Mouse (Mus musculus): ENCODE measurements at regions not wholly inside any gene's neighbourhood (a gene's known extent, or its start where the extent isn't known, plus 50 kb on each side); places are given as distances from the start of the nearest gene placed in this dataset.
"Not testable (repeated sequence)": the region's sequence is repeated elsewhere in the genome, so short reads cannot be mapped to it uniquely, and the experiment has no call there.

DNA sequence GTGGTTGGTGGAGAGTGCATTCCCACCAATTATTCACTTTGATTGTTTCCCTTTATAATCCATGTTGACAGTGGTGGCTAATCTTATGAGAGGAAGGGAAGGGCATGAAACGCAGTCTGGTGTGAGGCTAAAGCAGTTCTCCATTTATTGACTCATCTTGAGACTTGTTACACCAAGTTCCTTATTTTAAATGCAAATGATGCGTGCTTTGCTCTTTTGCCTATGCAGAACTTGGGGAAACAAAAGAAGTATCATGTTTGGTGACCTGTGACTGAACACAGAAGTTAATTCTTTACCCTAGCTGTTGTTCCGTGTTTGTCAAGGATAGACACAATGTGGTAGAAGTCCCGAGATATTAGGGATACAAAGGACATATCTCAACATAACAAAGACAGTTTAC is 531.2 kb downstream of the Hace1 start:
- ATAC-seq (ENCODE audit: insufficient number of reproducible peaks, insufficient read depth, low FRiP score, low read depth): no peak
- WGBS: 79% methylated on average over 4 of the region's 4 CpGs

DNA sequence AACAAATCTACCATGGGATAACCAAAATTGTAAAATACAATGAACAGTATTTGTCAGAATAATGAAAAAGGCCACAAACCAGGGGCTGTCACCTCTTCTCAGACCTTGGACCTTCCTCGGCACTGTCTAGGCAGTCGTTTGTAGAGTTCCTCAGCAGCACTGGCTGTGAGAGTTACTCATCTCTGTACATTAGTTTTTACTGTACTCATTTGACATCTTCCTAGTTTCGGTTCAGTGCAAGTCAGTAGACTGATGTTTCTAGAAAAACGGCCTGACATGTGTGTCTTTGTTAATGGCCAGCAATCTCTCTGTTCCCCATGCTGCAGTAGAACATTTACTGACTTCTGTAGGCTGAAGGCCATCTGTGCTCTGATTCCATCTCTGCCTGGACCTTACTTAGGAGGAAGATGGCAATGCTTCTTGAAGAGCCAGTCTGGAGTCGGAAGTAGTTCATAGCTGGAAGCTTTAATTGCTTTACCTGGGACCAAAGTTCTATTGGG is 537.1 kb downstream of the Hace1 start:
- H3K4me1 ChIP-seq (ENCODE audit: control insufficient read depth in 2 of 2, insufficient read depth in 2 of 2, low read length in 2 of 2): no peaks in the 10 kb centered on the region
- no peak for ATAC-seq (ENCODE audit: insufficient number of reproducible peaks, insufficient read depth, low FRiP score, low read depth)
- H3K27me3 ChIP-seq (ENCODE audit: control insufficient read depth, insufficient read depth, low read length): no peaks in the 10 kb centered on the region
- no peak overlapping the region for H3K9ac ChIP-seq (ENCODE audit: low read length)
- WGBS: 86% methylated on average over 5 of the region's 5 CpGs
- no peak overlapping the region for H3K27ac ChIP-seq (replicated peaks in 1 of 2; ENCODE audit: control insufficient read depth in 1 of 2, insufficient read depth in 1 of 2, low read depth in 2 of 2, low read length in 2 of 2)
- H3K9me3 ChIP-seq (ENCODE audit: control insufficient read depth, low read length): no peaks in the 10 kb centered on the region
- H3K4me2 ChIP-seq (ENCODE audit: low read length): no peak overlapping the region
- H3K36me3 ChIP-seq (ENCODE audit: control insufficient read depth, insufficient read depth, low read length): no peaks in the 10 kb centered on the region
- no peak overlapping the region for H3K4me3 ChIP-seq (ENCODE audit: control insufficient read depth in 1 of 2, insufficient read depth in 1 of 2, low read depth in 1 of 2, low read length in 2 of 2)

More for the DNA sequence above, 531.2 kb downstream of the Hace1 start:
- Histone ChIP-seq H3K4me1 (ENCODE audit: control insufficient read depth in 2 of 2, insufficient read depth in 2 of 2, low read length in 2 of 2) (no peaks in the 10 kb centered on the region), H3K4me3 (ENCODE audit: control insufficient read depth in 1 of 2, insufficient read depth in 1 of 2, low read depth in 1 of 2, low read length in 2 of 2) (no peak overlapping the region), H3K9me3 (ENCODE audit: control insufficient read depth, low read length) (no peaks in the 10 kb centered on the region), H3K4me2 (ENCODE audit: low read length) (no peak overlapping the region), H3K36me3 (ENCODE audit: control insufficient read depth, insufficient read depth, low read length) (no peaks in the 10 kb centered on the region), H3K9ac (ENCODE audit: low read length) (no peak overlapping the region), H3K27me3 (ENCODE audit: control insufficient read depth, insufficient read depth, low read length) (no peaks in the 10 kb centered on the region), H3K27ac (replicated peaks in 1 of 2; ENCODE audit: control insufficient read depth in 1 of 2, insufficient read depth in 1 of 2, low read depth in 2 of 2, low read length in 2 of 2) (no peak overlapping the region)

DNA sequence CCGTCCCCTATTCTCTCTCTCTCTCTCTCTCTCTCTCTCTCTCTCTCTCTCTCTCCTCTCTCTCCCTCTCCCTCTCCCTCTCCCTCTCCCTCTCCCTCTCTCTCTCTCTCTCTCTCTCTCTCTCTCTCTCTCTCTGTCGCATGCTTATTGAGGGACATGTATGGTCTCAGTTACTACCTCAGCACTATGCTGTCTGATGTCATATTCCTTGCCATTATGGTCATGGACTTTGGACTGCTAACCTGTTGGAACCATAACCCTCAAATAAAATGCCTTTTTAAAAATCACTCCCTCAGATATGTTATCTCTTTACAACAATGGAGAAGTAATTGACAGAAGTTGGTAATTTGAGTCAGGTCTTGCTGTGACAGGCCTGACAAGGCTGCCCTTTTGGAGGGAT is 544.8 kb downstream of the Hace1 start:
- H3K27ac ChIP-seq (replicated peaks in 1 of 2; ENCODE audit: control insufficient read depth in 1 of 2, insufficient read depth in 1 of 2, low read depth in 2 of 2, low read length in 2 of 2); H3K27me3 ChIP-seq (ENCODE audit: control insufficient read depth, insufficient read depth, low read length); H3K9ac ChIP-seq (ENCODE audit: low read length); H3K4me3 ChIP-seq (ENCODE audit: control insufficient read depth in 1 of 2, insufficient read depth in 1 of 2, low read depth in 1 of 2, low read length in 2 of 2); H3K36me3 ChIP-seq (ENCODE audit: control insufficient read depth, insufficient read depth, low read length); H3K4me2 ChIP-seq (ENCODE audit: low read length); H3K9me3 ChIP-seq (ENCODE audit: control insufficient read depth, low read length); ATAC-seq (ENCODE audit: insufficient number of reproducible peaks, insufficient read depth, low FRiP score, low read depth); H3K4me1 ChIP-seq (ENCODE audit: control insufficient read depth in 2 of 2, insufficient read depth in 2 of 2, low read length in 2 of 2): not testable (repeated sequence)
- 64% methylated on average over 1 of the region's 2 CpGs for WGBS

DNA sequence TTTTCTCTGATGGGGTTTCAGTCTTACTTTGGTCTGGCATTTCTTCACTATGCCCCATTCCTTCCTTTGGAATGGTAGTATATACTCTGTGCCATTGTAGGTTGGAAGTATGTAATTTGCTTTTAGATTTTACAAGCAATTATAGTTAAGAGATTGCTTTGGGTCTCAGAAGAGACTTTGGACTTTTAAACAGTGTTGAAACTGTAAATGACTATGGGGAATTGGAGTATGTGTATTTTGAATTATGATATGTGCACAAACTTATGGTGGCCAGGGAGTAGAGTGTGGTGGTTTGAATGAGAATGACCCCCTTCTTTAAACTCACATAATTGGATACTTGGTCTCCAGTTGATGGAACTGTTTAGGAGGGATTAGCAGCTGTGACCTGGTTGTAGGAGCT is 546.2 kb downstream of the Hace1 start:
- no peaks in the 10 kb centered on the region for H3K36me3 ChIP-seq (ENCODE audit: control insufficient read depth, insufficient read depth, low read length)
- no peaks in the 10 kb centered on the region for H3K4me1 ChIP-seq (ENCODE audit: control insufficient read depth in 2 of 2, insufficient read depth in 2 of 2, low read length in 2 of 2)
- no peak for ATAC-seq (ENCODE audit: insufficient number of reproducible peaks, insufficient read depth, low FRiP score, low read depth)
- no peak overlapping the region for H3K9ac ChIP-seq (ENCODE audit: low read length)
- H3K4me3 ChIP-seq (ENCODE audit: control insufficient read depth in 1 of 2, insufficient read depth in 1 of 2, low read depth in 1 of 2, low read length in 2 of 2): no peak overlapping the region
- H3K9me3 ChIP-seq (ENCODE audit: control insufficient read depth, low read length): no peaks in the 10 kb centered on the region
- H3K27ac ChIP-seq (replicated peaks in 1 of 2; ENCODE audit: control insufficient read depth in 1 of 2, insufficient read depth in 1 of 2, low read depth in 2 of 2, low read length in 2 of 2): no peak overlapping the region
- H3K4me2 ChIP-seq (ENCODE audit: low read length): no peak overlapping the region
- H3K27me3 ChIP-seq (ENCODE audit: control insufficient read depth, insufficient read depth, low read length): no peaks in the 10 kb centered on the region

DNA sequence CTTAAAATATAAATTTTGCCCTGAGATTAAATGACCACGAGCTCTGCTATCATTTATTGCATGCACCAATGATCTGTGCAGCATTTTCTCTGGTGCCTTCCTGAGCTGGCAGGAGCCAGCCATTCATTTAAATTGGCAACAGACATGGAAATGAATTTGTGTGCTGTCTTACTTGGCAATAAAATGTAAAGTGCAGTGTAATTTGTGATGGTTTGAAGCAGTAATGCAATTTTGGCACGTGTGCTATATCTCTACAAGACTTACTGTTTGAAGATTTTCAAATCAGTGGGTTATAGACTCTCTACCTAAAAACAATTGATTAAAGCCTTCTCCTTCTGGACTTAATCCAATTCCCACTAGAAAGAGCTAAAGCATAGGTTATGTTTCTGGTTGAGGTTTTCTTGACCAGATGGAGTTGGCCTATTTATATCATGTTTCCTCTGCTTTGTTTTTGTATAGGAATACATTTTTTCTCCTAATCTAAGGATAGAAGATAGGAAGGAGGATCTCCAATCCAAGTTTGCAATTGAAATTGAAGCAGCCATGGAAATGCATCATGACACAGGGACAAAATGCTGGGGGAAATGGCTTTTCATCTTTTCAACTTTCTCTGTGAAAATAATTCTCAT is 557.6 kb downstream of the Hace1 start:
- H3K4me1 ChIP-seq (ENCODE audit: control insufficient read depth in 2 of 2, insufficient read depth in 2 of 2, low read length in 2 of 2): 0 out of 4 replicates have a peak, but pooled peaks cover 0 to 4% of the 10 kb centered on the region in 2 experiments
- 67% methylated on average over 2 of the region's 2 CpGs for WGBS
- H3K4me3 ChIP-seq (ENCODE audit: control insufficient read depth in 1 of 2, insufficient read depth in 1 of 2, low read depth in 1 of 2, low read length in 2 of 2): no peak overlapping the region
- no peak for ATAC-seq (ENCODE audit: insufficient number of reproducible peaks, insufficient read depth, low FRiP score, low read depth)
- no peaks in the 10 kb centered on the region for H3K9me3 ChIP-seq (ENCODE audit: control insufficient read depth, low read length)
- no peak overlapping the region for H3K4me2 ChIP-seq (ENCODE audit: low read length)
- no peak overlapping the region for H3K9ac ChIP-seq (ENCODE audit: low read length)
- no peaks in the 10 kb centered on the region for H3K27me3 ChIP-seq (ENCODE audit: control insufficient read depth, insufficient read depth, low read length)
- H3K27ac ChIP-seq (replicated peaks in 1 of 2; ENCODE audit: control insufficient read depth in 1 of 2, insufficient read depth in 1 of 2, low read depth in 2 of 2, low read length in 2 of 2): no peak overlapping the region
- no peaks in the 10 kb centered on the region for H3K36me3 ChIP-seq (ENCODE audit: control insufficient read depth, insufficient read depth, low read length)

DNA sequence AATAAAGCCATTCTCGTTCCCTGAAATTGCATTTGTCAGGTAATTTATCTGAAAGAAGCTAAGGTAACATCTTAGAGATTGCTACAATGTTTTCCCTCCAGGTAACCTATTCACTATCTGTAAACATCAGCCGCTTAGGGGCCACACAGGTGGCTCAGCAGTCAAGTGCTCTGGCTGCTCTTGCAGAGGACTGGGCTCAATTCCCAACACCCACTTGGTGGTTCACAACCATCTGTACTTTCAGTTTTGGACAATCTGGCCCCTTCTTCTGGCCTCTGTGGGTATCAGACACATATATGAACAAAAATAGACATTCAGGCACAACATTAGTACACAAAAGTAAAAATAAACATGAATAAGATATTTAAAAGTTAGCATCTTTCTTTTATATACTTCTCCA is 596.4 kb downstream of the Hace1 start:
- ATAC-seq (ENCODE audit: insufficient number of reproducible peaks, insufficient read depth, low FRiP score, low read depth): no peak
- Histone ChIP-seq H3K9ac (ENCODE audit: low read length) (no peak overlapping the region), H3K4me3 (ENCODE audit: control insufficient read depth in 1 of 2, insufficient read depth in 1 of 2, low read depth in 1 of 2, low read length in 2 of 2) (no peak overlapping the region), H3K27me3 (ENCODE audit: control insufficient read depth, insufficient read depth, low read length) (no peaks in the 10 kb centered on the region), H3K9me3 (ENCODE audit: control insufficient read depth, low read length) (no peaks in the 10 kb centered on the region), H3K27ac (replicated peaks in 1 of 2; ENCODE audit: control insufficient read depth in 1 of 2, insufficient read depth in 1 of 2, low read depth in 2 of 2, low read length in 2 of 2) (no peak overlapping the region), H3K4me2 (ENCODE audit: low read length) (no peak overlapping the region), H3K36me3 (ENCODE audit: control insufficient read depth, insufficient read depth, low read length) (no peaks in the 10 kb centered on the region), H3K4me1 (ENCODE audit: control insufficient read depth in 2 of 2, insufficient read depth in 2 of 2, low read length in 2 of 2) (no peaks in the 10 kb centered on the region)
- 55% methylated on average over 2 of the region's 2 CpGs for WGBS

DNA sequence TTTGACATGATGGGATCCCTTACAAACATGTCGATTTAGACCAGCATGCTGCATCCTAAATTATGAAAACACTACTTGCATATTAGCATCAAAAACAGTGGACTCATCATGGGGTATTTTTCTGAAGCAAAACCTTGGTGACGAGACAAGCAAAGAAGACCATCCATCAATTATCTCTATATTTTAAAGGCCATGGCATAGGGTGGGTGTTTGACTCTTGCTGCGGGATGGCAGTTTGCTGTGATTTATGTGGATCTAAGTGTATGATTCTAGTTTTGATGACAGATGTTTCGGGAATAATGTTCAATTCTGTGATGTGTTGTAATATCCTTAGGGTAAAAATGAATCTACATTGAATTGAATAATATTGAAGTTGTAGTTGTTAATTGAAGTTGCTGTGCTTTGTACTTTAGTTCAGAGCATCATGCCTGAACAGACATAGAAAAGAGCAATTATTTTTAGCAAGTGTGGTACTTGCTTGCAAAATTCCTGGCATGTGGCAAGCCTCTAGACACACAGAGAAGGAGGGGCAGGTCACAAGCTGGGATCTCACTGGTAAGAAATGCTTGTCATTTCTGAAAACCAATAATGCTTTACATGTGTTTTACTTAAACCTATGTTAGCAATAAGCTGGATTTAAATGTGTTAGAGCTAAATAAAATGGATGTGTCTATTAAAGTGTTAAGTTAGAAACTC is 608.3 kb downstream of the Hace1 start:
- Histone ChIP-seq H3K9ac (ENCODE audit: low read length) (no peak overlapping the region), H3K4me1 (ENCODE audit: control insufficient read depth in 2 of 2, insufficient read depth in 2 of 2, low read length in 2 of 2) (peaks cover 0 to 3% of the 10 kb centered on the region in 2 experiments; a peak in 1 of 4 replicates), H3K27ac (replicated peaks in 1 of 2; ENCODE audit: control insufficient read depth in 1 of 2, insufficient read depth in 1 of 2, low read depth in 2 of 2, low read length in 2 of 2) (no peak overlapping the region), H3K4me2 (ENCODE audit: low read length) (no peak overlapping the region), H3K36me3 (ENCODE audit: control insufficient read depth, insufficient read depth, low read length) (no peaks in the 10 kb centered on the region), H3K4me3 (ENCODE audit: control insufficient read depth in 1 of 2, insufficient read depth in 1 of 2, low read depth in 1 of 2, low read length in 2 of 2) (no peak overlapping the region), H3K27me3 (ENCODE audit: control insufficient read depth, insufficient read depth, low read length) (no peaks in the 10 kb centered on the region), H3K9me3 (ENCODE audit: control insufficient read depth, low read length) (no peaks in the 10 kb centered on the region)
- WGBS: 85% methylated on average over 4 of the region's 4 CpGs
- ATAC-seq (ENCODE audit: insufficient number of reproducible peaks, insufficient read depth, low FRiP score, low read depth): no peak

DNA sequence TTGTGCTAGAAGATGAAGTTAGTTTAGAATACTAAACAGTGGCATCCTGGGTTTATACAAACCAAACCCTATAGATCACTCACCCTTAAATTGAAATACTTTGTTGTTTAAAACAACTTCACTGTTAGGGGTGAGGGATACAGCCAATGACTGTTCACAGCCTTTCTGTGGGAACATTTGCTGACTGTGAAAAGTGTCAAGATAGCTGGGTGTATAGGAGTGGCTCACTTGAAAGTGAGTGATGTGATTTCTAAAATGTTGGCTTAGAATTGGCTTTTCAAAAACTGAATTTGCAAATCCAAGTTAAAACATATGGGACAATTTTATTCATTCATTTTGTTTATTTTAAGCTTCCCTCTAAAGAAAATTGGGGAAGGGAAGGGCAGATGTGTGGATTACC is 616.5 kb downstream of the Hace1 start:
- no peak for ATAC-seq (ENCODE audit: insufficient number of reproducible peaks, insufficient read depth, low FRiP score, low read depth)

More for the DNA sequence above, 616.5 kb downstream of the Hace1 start:
- no peak overlapping the region for H3K27ac ChIP-seq (replicated peaks in 1 of 2; ENCODE audit: control insufficient read depth in 1 of 2, insufficient read depth in 1 of 2, low read depth in 2 of 2, low read length in 2 of 2)
- no peaks in the 10 kb centered on the region for H3K9me3 ChIP-seq (ENCODE audit: control insufficient read depth, low read length)
- H3K27me3 ChIP-seq (ENCODE audit: control insufficient read depth, insufficient read depth, low read length): no peaks in the 10 kb centered on the region
- no peak overlapping the region for H3K4me2 ChIP-seq (ENCODE audit: low read length)
- no peak overlapping the region for H3K4me3 ChIP-seq (ENCODE audit: control insufficient read depth in 1 of 2, insufficient read depth in 1 of 2, low read depth in 1 of 2, low read length in 2 of 2)
- no peak overlapping the region for H3K9ac ChIP-seq (ENCODE audit: low read length)
- H3K36me3 ChIP-seq (ENCODE audit: control insufficient read depth, insufficient read depth, low read length): no peaks in the 10 kb centered on the region
- H3K4me1 ChIP-seq (ENCODE audit: control insufficient read depth in 2 of 2, insufficient read depth in 2 of 2, low read length in 2 of 2): no peaks in the 10 kb centered on the region

Measured in heart, embryonic 14.5 days (tissue).